Mouse (Mus musculus) Muller cell, postnatal 12 days (primary cell): Measurements from ENCODE around the gene Shmt2.

Experiments used
- DNase-seq: peaks from one replicate; pipeline ENCODE4 v3.0.0-alpha.2; 2015; ENCODE audit errors: inconsistent ontology term

The Shmt2 gene

DNA sequence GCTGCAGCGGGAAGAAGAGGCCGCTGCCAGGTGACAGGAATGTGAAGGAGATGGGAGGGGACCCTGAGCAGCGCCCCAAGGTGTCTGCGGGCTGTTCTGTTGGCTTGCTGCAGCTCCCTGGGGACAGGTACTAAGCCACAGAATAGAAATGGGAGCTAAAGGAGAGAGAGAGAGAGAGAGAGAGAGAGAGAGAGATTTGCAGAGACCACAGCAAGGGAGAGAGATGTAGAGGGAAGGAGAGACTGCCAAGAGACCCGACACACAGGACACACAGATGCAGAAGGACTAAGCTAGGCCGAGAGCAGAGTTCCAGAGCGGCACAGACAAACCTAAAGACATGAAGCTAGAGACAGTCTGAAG, 10.0 kb downstream of the Shmt2 start:
- DNase-seq, result no peak

- peak; percentile 65 for DNase-seq
These were observed 10.5 kb downstream of the Shmt2 start for GRCm38 (mm10) chr10:127511634-127512306.

- no peak for DNase-seq
These were observed 11.2 kb downstream of the Shmt2 start for GRCm38 (mm10) chr10:127510895-127511617.

- DNase-seq, result peak; percentile 68
These were observed 12.2 kb downstream of the Shmt2 start for GRCm38 (mm10) chr10:127509837-127510701.

DNA sequence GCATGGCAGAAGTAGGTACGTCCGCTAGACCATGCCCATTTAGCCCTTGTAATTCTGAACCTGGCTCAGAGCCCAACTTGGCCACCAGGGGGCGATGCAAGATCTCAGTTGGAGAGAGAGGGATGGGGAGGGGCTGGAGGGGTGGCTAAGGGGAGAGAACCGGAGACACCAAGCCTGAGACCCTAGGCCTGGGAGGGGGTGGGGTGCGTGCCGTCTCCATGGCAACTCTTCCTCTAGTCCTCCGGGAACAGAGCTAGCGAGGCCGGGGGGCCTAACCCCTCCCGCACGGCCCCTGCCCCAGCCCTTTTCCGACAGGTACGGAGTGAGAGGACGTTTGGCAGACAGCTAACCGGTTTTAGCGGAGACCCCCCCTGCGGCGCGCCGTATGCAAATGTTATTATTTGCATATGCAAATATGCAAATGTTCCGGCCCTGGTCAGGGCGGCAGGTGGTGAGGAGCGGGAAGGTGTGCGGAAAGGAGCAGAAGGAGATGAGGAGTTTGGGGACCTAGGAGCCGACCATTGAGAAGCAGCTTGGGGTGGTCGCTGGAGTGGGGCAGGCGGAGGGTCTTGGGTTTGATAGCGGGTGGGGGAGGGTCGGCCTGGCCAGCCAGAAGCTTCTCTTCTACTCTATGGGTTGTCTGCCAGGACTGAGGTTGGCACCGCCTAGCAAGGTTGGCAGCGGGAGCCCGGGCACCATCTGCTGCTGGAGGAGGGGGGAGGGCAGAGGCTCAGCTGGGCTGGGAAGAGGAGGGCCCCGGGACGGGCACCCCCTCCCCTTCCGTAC, 13.0 kb downstream of the Shmt2 start:
- peak; percentile 93 for DNase-seq

DNA sequence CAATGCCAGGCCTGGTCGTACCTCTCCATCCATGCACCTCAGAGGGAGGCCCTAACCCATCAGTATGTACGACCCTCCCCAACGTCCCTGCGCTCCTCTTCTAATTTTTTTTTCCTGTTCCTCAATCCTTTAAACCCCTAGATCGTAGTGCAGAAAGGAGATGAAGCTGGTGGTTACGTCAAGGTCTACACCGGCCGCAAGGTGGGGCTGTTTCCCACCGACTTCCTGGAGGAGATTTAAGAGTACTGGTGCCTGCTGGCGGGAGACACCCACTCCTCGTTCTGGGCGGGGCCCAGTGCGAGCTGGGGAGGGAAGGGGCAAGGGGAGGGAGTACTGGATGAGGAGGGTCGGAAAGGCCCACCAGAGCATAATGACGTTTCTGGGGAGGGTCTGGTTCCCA, 14.0 kb downstream of the Shmt2 start:
- DNase-seq, result peak; percentile 64

DNA sequence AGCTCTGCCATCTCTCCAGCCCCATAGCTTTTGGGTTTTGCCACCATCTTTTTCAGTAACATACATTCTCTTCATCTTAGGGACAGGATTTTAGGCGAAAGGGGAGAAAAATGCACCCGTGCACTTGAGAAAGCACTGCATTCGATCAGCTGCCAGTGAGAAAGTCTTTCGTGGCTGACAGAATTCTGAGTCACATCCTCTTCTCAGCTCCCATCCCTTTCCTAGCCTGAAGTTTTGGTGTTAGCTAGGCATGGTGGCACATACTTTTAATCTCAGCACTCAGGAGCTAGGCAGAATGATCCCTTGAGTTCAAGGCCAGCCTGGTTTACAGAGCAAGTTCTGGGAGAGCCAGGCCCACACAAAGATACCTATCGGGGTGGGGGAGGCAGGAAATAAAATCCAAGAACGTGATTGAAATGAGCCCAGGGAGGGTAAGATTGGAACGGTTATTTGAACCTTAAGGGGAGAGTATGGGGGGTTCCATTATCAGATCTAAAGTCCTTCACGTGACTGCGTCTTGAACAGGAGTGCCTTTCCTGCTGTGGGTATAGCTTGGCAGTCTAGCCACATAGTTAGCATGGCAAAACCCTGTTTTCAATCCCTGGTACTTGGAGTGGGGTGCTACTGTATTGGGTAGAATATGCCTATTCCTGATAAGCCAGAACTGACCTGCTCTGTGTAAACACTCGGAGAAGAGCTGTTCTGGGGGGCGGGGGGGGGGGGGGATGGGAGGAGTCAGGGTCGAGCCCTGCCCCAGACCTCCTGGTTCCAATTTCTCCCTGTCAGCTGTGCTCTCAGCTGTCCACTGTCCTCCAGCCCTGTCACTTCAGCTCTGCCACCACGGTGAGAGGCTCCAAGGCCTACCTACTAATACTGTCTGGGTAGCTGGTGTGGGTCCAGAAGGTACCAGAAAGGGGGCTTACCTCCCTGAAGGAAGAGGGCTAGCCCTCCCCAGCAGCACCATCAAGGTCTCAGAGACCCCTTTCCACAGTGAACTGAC, 21.1 kb downstream of the Shmt2 start, which contains the start of gene Stac3:
Gene Stac3 (plus strand): TSS at position 793 of the 1,000 bp plus-strand sequence.
- DNase-seq, result no peak

DNA sequence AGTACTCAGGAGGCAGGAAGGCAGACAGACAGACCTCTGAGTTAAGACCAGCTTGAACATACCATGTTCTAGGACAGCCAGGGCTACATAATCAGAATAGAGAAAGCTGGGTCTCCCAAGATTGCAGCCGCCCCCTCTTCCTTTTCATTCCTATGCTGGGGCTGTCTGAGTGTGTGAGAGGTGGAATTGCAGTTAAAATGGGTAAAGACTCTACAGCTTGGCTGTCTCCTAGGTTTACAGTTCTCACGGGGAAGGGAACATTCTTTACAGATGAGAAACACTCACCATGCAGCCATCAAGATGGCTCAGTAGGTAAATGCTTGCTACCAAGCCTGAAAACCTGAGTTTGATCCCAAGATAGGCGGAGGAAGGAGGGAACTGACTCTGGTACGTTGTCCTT, 22.2 kb downstream of the Shmt2 start:
- DNase-seq, result no peak

DNA sequence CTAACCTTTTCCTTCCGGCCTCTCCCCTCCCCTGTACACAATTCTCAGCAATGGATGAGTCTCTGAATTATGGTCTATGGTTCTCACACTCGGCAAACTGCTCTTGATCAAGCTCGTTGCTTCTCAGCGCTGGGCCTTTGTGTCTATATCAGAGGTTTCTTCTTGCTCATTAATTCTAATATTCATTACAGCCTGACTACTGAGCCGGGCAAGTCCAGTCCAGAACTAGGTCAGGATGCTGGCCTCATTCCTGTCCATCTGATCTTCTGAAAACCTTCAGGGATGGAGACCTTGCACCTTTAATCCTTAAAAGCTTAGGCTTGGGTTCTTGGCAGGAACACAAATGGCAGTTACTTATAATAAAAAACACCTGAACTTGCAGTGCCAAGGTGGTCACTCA, 22.7 kb downstream of the Shmt2 start:
- no peak for DNase-seq

- DNase-seq, result no peak
These were observed 26.1 kb downstream of the Shmt2 start for GRCm38 (mm10) chr10:127496156-127496555.

- DNase-seq, result peak; percentile 85
These were observed 30.1 kb downstream of the Shmt2 start for GRCm38 (mm10) chr10:127492118-127492517.

DNA sequence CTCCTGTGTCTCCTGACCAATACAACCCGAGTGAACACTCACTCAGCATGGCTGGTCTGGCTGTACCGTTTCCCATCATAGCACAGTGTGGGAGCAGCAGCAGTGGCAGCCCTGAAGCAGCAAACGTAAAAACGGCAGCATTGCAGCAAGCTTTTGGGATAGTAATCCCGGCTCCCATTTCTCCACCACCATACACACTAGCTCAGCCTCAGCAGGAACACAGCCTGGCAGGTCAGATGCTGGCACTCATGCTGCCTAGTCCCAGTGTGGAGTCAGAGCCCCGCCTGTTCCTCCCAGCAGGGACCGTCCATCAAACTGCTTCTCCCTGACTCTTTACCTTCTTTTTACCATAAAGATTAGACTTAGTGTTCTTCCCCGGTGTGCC, 31.1 kb downstream of the Shmt2 start:
- DNase-seq, result no peak

- DNase-seq, result no peak
These were observed 31.8 kb downstream of the Shmt2 start for GRCm38 (mm10) chr10:127490160-127491127.

DNA sequence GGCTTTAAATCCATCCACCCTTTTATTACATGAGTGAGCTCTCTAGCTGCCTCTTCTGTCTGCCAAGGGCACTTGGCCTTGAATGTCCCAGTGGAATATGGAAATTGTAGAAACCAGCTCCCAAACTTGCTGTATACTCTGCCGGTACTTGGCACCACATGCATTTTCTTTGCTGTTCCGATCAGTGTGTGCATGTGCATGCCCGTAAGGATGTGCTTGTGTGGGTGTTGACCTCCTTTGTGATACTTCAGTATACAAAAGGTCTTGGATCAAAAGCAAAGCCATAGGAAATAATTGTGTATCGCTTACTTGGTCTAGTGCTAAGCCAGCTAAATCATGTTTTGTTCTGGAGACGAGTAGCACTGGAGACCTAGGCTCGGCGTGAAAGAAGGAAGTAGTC, 33.4 kb downstream of the Shmt2 start:
- no peak for DNase-seq

GRCm38 (mm10) chr10:127485235-127485634, 37.0 kb downstream of the Shmt2 start:
- DNase-seq, result no peak

DNA sequence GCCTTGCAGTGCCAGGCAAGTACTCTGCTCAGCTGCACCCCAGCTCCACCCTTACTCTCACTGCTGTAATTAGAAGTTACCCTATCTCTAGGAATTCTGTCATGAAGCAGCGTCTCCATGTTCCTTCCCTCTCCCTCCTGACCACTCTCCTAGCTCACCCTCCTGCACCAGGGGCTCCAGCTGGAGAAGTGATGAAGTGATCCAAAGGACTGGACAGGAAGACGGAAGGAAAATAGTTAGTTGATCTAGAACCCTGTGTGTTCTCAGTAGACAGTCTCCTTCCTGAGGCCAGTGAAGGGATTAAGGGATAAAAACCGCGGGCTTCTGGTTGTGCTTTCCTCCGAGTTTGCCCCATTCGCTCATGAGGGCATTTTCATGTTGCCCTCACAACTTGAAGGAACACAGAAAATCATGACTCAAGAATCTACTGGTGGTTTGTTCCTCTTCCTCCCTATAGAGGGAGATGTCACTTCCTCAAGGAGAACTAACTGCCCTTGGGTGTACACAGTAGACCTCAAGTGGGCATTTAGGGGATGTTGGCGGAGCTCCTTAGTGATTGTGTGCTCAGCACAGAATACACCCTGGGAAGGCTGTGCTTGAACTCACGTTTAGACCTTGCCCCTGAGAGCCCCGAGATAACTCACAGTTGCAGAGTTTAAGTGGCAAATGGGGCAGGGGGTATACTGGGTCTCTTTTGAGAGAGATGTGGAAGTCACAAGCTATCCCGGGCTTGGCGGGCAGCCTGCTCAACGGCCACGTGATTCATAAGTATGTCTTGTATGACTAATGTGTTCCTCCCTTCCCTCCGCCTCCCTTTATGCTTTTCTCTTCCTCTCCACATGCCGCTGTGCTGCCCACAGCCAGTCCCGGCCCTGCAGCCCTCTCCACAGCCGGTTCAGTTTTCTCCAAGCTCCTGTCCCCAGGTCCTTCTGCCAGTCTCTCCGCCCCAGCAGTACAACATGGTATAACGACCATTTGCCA, 41.1 kb downstream of the Shmt2 start:
- DNase-seq, result peak; percentile 77

- no peak for DNase-seq
These were observed 43.1 kb downstream of the Shmt2 start for GRCm38 (mm10) chr10:127479131-127479530.

DNA sequence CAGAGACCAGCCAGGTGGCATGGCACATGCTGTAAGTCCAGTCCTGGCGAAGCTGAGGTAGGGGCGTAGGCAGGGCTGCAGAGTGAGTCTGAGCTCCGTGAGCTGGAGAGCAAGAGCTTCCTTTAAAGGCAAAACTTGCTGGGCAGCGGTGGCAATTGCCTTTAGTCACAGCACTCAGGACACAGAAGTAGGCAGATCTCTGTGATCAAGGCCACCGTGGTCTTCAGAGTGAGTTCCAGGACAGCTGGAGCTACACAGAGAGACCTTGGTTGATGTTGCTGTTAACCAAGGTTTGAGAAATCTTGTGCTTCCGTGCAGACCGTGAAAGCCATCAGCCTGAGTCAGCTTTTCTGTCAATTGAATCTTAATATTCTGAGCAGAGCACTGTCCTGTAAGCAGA, 44.9 kb downstream of the Shmt2 start:
- DNase-seq, result no peak
